Mouse (Mus musculus): ENCODE results near the gene Sgo1.

- TF ChIP-seq POLR2A (IDR thresholded peaks at IDR 0.05; ENCODE audit: extremely low read depth, insufficient read depth, low read length) (no peak), CTCF (IDR thresholded peaks at IDR 0.05; ENCODE audit: low read depth, low read length) (no peak)
These were observed 29.3 kb upstream of the Sgo1 start for GRCm38 (mm10) chr17:53718474-53718873.
